Mouse (Mus musculus) hindbrain, postnatal 0 days (tissue): ENCODE data around the gene Olfr15. TPM values are rescaled to one million over a fixed set of nuclear protein-coding genes. Genes with fewer than 3 reads are reported as not detected.
"Not testable (repeated sequence)": the region's sequence is repeated elsewhere in the genome, so short reads cannot be mapped to it uniquely, and the experiment has no call there.

Experiments
- ATAC-seq: fragments of 200-750 bp; cut with Nextera tagmentation; 2 replicates; pipeline ENCODE4 v1.8.0; 2017; ENCODE audit warnings: mild to moderate bottlenecking, moderate TSS enrichment, moderate library complexity
- DNase-seq: peaks from one replicate; pipeline ENCODE4 v3.0.0-alpha.2; 2015; ENCODE audit warnings: low spot score
- H3K27ac ChIP-seq: fragments of 300-500 bp; sonication (generic); 2 replicates; pipeline ENCODE4 v1.5.1; 2014; ENCODE audit warnings: mild to moderate bottlenecking
- H3K27me3 ChIP-seq: fragments of 300-500 bp; sonication (generic); 2 replicates; pipeline ENCODE4 v1.6.1; 2014; ENCODE audit warnings: low read length, mixed read lengths; ENCODE audit not compliant: insufficient read depth
- H3K36me3 ChIP-seq: fragments of 300-500 bp; sonication (generic); 2 replicates; pipeline ENCODE4 v1.6.1; 2014; ENCODE audit warnings: low read length, mixed read lengths; ENCODE audit not compliant: insufficient read depth
- H3K4me1 ChIP-seq: fragments of 300-500 bp; sonication (generic); 2 replicates; pipeline ENCODE4 v1.6.1; 2014; ENCODE audit warnings: antibody characterized with exemption, low read length, mixed read lengths; ENCODE audit not compliant: insufficient read depth
- H3K4me2 ChIP-seq: fragments of 300-500 bp; sonication (generic); 2 replicates; pipeline ENCODE4 v1.6.1; 2014; ENCODE audit warnings: low read depth, mild to moderate bottlenecking, low read length, moderate library complexity, mixed read lengths
- H3K4me3 ChIP-seq: fragments of 300-500 bp; sonication (generic); 2 replicates; pipeline ENCODE4 v1.5.1; 2014; ENCODE audit warnings: low read length
- H3K9ac ChIP-seq: fragments of 300-500 bp; sonication (generic); replicated peaks from 2 replicates; pipeline ENCODE4 v1.6.1; 2014; ENCODE audit warnings: mild to moderate bottlenecking, low read length, moderate library complexity, mixed read lengths
- H3K9me3 ChIP-seq: fragments of 300-500 bp; sonication (generic); 2 replicates; pipeline ENCODE4 v1.6.1; 2016; ENCODE audit warnings: low read length, mixed read lengths
- CTCF ChIP-seq: IDR thresholded peaks from 2 replicates; pipeline ENCODE4 v1.5.1; 2016; ENCODE audit warnings: antibody characterized with exemption, control low read depth, low read depth
- WGBS: fragments of 180-500 bp; shearing (Covaris S2); extraction: QIAGEN DNeasy Blood & Tissue Kit; methylation state at CpG from one replicate; pipeline ENCODE4 v1.1.7; 2014; 5-methylcytosine and 5-hydroxymethylcytosine counted together
- polyA plus RNA-seq: library from polyadenylated mRNA; unstranded; fragments of >200 nt; fragmentation: Nextera tagmentation; extraction: Ambion mirVana; gene quantifications from 2 replicates; pipeline ENCODE4 v1.2.1, GENCODE M21; 2015
- total RNA-seq: library from RNA; depleted of rRNA; stranded (reverse); fragments of >200 nt; gene quantifications from 2 replicates; pipeline ENCODE4 v1.2.3, GENCODE M21; 2014; rRNA removed

Gene Olfr15
- total RNA-seq: not detected in 2 replicates
- not detected in 2 replicates for polyA plus RNA-seq

GRCm38 (mm10) chr16:3830588-3831109, at the start of gene Olfr15:
Gene Olfr15, plus strand, starts transcription at chr16:3830878.
- no peak for TF ChIP-seq CTCF
- ATAC-seq: no peak

GRCm38 (mm10) chr16:3781237-3781636, 49.4 kb upstream of the Olfr15 start:
- ATAC-seq (no peak), DNase-seq (no peak)
- no peak overlapping the region for H3K4me2 ChIP-seq
- no peaks in the 10 kb centered on the region for H3K4me1 ChIP-seq
- no peak overlapping the region for H3K9ac ChIP-seq
- no peaks in the 10 kb centered on the region for H3K27me3 ChIP-seq
- TF ChIP-seq CTCF: no peak
- no peaks in the 10 kb centered on the region for H3K9me3 ChIP-seq
- H3K27ac ChIP-seq: no peak overlapping the region
- H3K4me3 ChIP-seq: no peak overlapping the region
- no peaks in the 10 kb centered on the region for H3K36me3 ChIP-seq

More at GRCm38 (mm10) chr16:3830588-3831109, at the start of gene Olfr15:
- no peaks in the 10 kb centered on the region for H3K27me3 ChIP-seq
- H3K4me1 ChIP-seq: no peaks in the 10 kb centered on the region
- H3K27ac ChIP-seq: no peak within 1 kb of the TSS
- no peaks in the 10 kb centered on the region for H3K9me3 ChIP-seq
- DNase-seq: no peak
- no peak within 1 kb of the TSS for H3K9ac ChIP-seq
- H3K4me2 ChIP-seq: no peak within 1 kb of the TSS
- H3K4me3 ChIP-seq: no peak within 1 kb of the TSS
- no peaks in the 10 kb centered on the region for H3K36me3 ChIP-seq

- no peak overlapping the region for H3K4me2 ChIP-seq
- H3K4me3 ChIP-seq: no peak overlapping the region
- H3K4me1 ChIP-seq: no peaks in the 10 kb centered on the region
- no peaks in the 10 kb centered on the region for H3K36me3 ChIP-seq
- TF ChIP-seq CTCF: no peak
- no peaks in the 10 kb centered on the region for H3K9me3 ChIP-seq
- DNase-seq: no peak
- no peak for ATAC-seq
- H3K9ac ChIP-seq: no peak overlapping the region
- no peaks in the 10 kb centered on the region for H3K27me3 ChIP-seq
- no peak overlapping the region for H3K27ac ChIP-seq
Measured at GRCm38 (mm10) chr16:3788394-3788793, 42.3 kb upstream of the Olfr15 start.

GRCm38 (mm10) chr16:3808176-3808575, 22.5 kb upstream of the Olfr15 start:
- no peak for ATAC-seq
- H3K27me3 ChIP-seq: no peaks in the 10 kb centered on the region
- H3K4me3 ChIP-seq: no peak overlapping the region
- DNase-seq: no peak
- no peaks in the 10 kb centered on the region for H3K4me1 ChIP-seq
- H3K27ac ChIP-seq: no peak overlapping the region
- H3K4me2 ChIP-seq: no peak overlapping the region
- no peaks in the 10 kb centered on the region for H3K36me3 ChIP-seq
- H3K9ac ChIP-seq: no peak overlapping the region
- no peak for TF ChIP-seq CTCF
- WGBS: 80% methylated on average over 3 of the region's 3 CpGs
- H3K9me3 ChIP-seq: no peaks in the 10 kb centered on the region

GRCm38 (mm10) chr16:3814667-3815066, 16.0 kb upstream of the Olfr15 start:
- not testable (repeated sequence) for H3K9ac ChIP-seq, H3K4me2 ChIP-seq, ATAC-seq, DNase-seq, H3K27ac ChIP-seq, H3K4me3 ChIP-seq, H3K9me3 ChIP-seq, H3K27me3 ChIP-seq, H3K4me1 ChIP-seq, H3K36me3 ChIP-seq
- WGBS: 84% methylated on average over 6 of the region's 6 CpGs

GRCm38 (mm10) chr16:3820202-3820601, 10.5 kb upstream of the Olfr15 start:
- Histone ChIP-seq H3K9me3 (no peaks in the 10 kb centered on the region), H3K4me2 (no peak overlapping the region), H3K27me3 (no peaks in the 10 kb centered on the region), H3K9ac (no peak overlapping the region), H3K4me3 (no peak overlapping the region), H3K27ac (no peak overlapping the region), H3K4me1 (no peaks in the 10 kb centered on the region), H3K36me3 (no peaks in the 10 kb centered on the region)
- no peak for TF ChIP-seq CTCF
- DNase-seq (no peak), ATAC-seq (no peak)
- 98% methylated on average over 2 of the region's 2 CpGs for WGBS

- DNase-seq (no peak), ATAC-seq (no peak)
- Histone ChIP-seq H3K9me3 (no peaks in the 10 kb centered on the region), H3K4me3 (no peak overlapping the region), H3K27me3 (no peaks in the 10 kb centered on the region), H3K4me1 (no peaks in the 10 kb centered on the region), H3K36me3 (no peaks in the 10 kb centered on the region), H3K9ac (no peak overlapping the region), H3K27ac (no peak overlapping the region), H3K4me2 (no peak overlapping the region)
- no peak for TF ChIP-seq CTCF
- WGBS: 60% methylated on average over 3 of the region's 3 CpGs
Measured at GRCm38 (mm10) chr16:3828021-3828420, 2.7 kb upstream of the Olfr15 start.
